Mouse (Mus musculus) stomach, postnatal 0 days (tissue): ENCODE measurements around the gene Txlng. TPM values are rescaled to one million over a fixed set of nuclear protein-coding genes. Genes with fewer than 3 reads are reported as not detected.
"Not testable (repeated sequence)": the region's sequence is repeated elsewhere in the genome, so short reads cannot be mapped to it uniquely, and the experiment has no call there.

ENCODE experiments used
- ATAC-seq: fragments of 200-750 bp; cut with Nextera tagmentation; 2 replicates; pipeline ENCODE4 v1.8.0; 2017; ENCODE audit not compliant: low FRiP score, low TSS enrichment
- DNase-seq: peaks from one replicate; pipeline ENCODE4 v3.0.0-alpha.2; 2016; ENCODE audit warnings: low spot score
- H3K27ac ChIP-seq: fragments of 300-500 bp; sonication (generic); replicated peaks from 2 replicates; pipeline ENCODE4 v1.5.1; 2014; ENCODE audit warnings: mild to moderate bottlenecking, control low read depth
- H3K27me3 ChIP-seq: fragments of 300-500 bp; sonication (generic); 2 replicates; pipeline ENCODE4 v1.6.1; 2014; ENCODE audit warnings: low read length; ENCODE audit not compliant: control insufficient read depth, insufficient read depth
- H3K36me3 ChIP-seq: fragments of 300-500 bp; sonication (generic); 2 replicates; pipeline ENCODE4 v1.6.1; 2014; ENCODE audit warnings: low read length, mixed read lengths; ENCODE audit not compliant: control insufficient read depth, insufficient read depth
- H3K4me1 ChIP-seq: fragments of 300-500 bp; sonication (generic); replicated peaks from 2 replicates; pipeline ENCODE4 v1.6.1; 2014; ENCODE audit warnings: antibody characterized with exemption; ENCODE audit not compliant: control insufficient read depth, insufficient read depth
- H3K4me2 ChIP-seq: fragments of 300-500 bp; sonication (generic); replicated peaks from 2 replicates; pipeline ENCODE4 v1.6.1; 2014; ENCODE audit warnings: low read depth, mild to moderate bottlenecking, control low read depth, moderate library complexity
- H3K4me3 ChIP-seq: fragments of 300-500 bp; sonication (generic); 2 replicates; pipeline ENCODE4 v1.5.1; 2014; ENCODE audit warnings: low read depth, low read length, control low read depth
- H3K9ac ChIP-seq: fragments of 300-500 bp; sonication (generic); 2 replicates; pipeline ENCODE4 v1.6.1; 2014; ENCODE audit warnings: mild to moderate bottlenecking, low read length, control low read depth, mixed read lengths
- H3K9me3 ChIP-seq: fragments of 300-500 bp; sonication (generic); 2 replicates; pipeline ENCODE4 v1.6.1; 2016; ENCODE audit warnings: low read length; ENCODE audit not compliant: control insufficient read depth
- CTCF ChIP-seq: IDR thresholded peaks from 2 replicates; pipeline ENCODE4 v1.5.1; 2016; ENCODE audit warnings: antibody characterized with exemption, low read depth, mild to moderate bottlenecking, moderate library complexity
- EP300 ChIP-seq: optimal IDR thresholded peaks from 2 replicates; pipeline ENCODE3; 2016; ENCODE audit warnings: antibody characterized with exemption
- WGBS: fragments of 180-500 bp; shearing (Covaris S2); extraction: QIAGEN DNeasy Blood & Tissue Kit; methylation state at CpG from one replicate; pipeline ENCODE4 v1.1.7; 2014; 5-methylcytosine and 5-hydroxymethylcytosine counted together
- polyA plus RNA-seq: library from polyadenylated mRNA; unstranded; fragments of >200 nt; fragmentation: Nextera tagmentation; extraction: Ambion mirVana; gene quantifications from 2 replicates; pipeline ENCODE4 v1.2.1, GENCODE M21; 2015

Txlng gene
- polyA plus RNA-seq, 1 experiment from 2014 or later, result 6.2 TPM

- 38% methylated on average over 5 of the region's 5 CpGs for WGBS
- H3K4me2 ChIP-seq, result peak overlapping the region; percentile 34; the same call in 1 of the 2 replicates
Measured at GRCm38 (mm10) chrX:162829741-162830140, 487 bp upstream of the Txlng start.

DNA sequence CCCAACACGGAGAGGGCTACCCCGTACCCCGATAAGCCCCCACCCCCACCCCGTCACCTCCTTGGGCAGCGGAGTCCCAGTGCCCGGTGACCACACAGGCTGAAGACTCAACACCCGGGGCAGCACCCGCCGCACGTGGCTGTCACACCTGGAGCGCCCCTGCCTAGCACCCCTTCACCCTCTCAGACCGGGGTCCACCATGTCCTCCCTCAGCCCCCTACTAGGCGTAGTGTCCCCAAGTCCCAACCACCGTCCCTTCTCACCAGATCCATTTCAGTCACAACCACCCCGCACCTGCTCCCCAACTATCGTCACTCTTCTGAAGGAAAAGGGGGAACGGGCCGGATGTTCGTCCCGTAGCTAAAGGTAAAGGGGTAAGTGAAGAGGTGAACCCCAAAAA, 471 bp downstream of the Txlng start:
- TF ChIP-seq EP300, result no peak
- no peak for TF ChIP-seq CTCF
- DNase-seq, result no peak
- H3K27me3 ChIP-seq, result no peaks in the 10 kb centered on the region
- no peaks in the 10 kb centered on the region for H3K9me3 ChIP-seq
- peak overlapping the region; percentile 77 for H3K4me2 ChIP-seq
- H3K27ac ChIP-seq, result peak overlapping the region; percentile 53; the same call in 1 of the 2 replicates
- peak; percentile 40; the same call in 1 of the 2 replicates for ATAC-seq
- peak overlapping the region; percentile 62 for H3K9ac ChIP-seq
- no peaks in the 10 kb centered on the region for H3K4me1 ChIP-seq
- WGBS, result 9% methylated on average over 19 of the region's 20 CpGs
- H3K36me3 ChIP-seq, result no peaks in the 10 kb centered on the region
- peak overlapping the region; percentile 50 for H3K4me3 ChIP-seq

More at GRCm38 (mm10) chrX:162829741-162830140, 487 bp upstream of the Txlng start:
- DNase-seq, result no peak
- peak overlapping the region; percentile 35 for H3K4me3 ChIP-seq
- no peak overlapping the region for H3K9ac ChIP-seq
- no peak overlapping the region; the same call in 1 of the 2 replicates for H3K27ac ChIP-seq
- TF ChIP-seq EP300 (no peak), CTCF (no peak)
- ATAC-seq, result no peak
- no peaks in the 10 kb centered on the region for H3K9me3 ChIP-seq
- H3K36me3 ChIP-seq, result no peaks in the 10 kb centered on the region
- no peaks in the 10 kb centered on the region for H3K27me3 ChIP-seq
- no peaks in the 10 kb centered on the region for H3K4me1 ChIP-seq

DNA sequence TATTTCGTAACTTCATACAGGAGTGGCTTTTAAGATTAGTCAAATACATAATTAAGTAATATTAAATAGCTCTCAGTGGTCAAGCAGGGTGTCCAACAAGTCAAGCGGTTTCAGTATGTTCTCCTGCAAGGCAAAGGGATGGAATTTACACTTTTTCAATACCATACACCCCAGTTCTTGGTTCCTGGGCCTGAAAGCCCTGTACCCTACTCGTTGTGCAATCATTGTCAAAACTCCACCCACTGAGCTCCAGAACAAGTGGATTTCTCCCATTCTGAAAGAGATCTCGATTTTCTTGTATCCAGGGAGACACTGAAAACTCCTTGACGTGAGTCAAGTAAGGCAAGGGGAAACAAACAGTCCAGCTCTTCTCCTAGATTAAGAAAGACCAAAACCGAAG, 1.2 kb downstream of the Txlng start:
- no peak overlapping the region for H3K9ac ChIP-seq
- peak overlapping the region; percentile 50; the same call in 1 of the 2 replicates for H3K4me3 ChIP-seq
- H3K27ac ChIP-seq, result no peak overlapping the region
- no peak for ATAC-seq
- H3K4me2 ChIP-seq, result peak overlapping the region; percentile 77
- H3K36me3 ChIP-seq, result no peaks in the 10 kb centered on the region
- H3K9me3 ChIP-seq, result no peaks in the 10 kb centered on the region
- H3K27me3 ChIP-seq, result no peaks in the 10 kb centered on the region
- no peaks in the 10 kb centered on the region for H3K4me1 ChIP-seq
- WGBS, result 35% methylated on average over 6 of the region's 6 CpGs
- TF ChIP-seq CTCF (no peak), EP300 (no peak)
- DNase-seq, result no peak

DNA sequence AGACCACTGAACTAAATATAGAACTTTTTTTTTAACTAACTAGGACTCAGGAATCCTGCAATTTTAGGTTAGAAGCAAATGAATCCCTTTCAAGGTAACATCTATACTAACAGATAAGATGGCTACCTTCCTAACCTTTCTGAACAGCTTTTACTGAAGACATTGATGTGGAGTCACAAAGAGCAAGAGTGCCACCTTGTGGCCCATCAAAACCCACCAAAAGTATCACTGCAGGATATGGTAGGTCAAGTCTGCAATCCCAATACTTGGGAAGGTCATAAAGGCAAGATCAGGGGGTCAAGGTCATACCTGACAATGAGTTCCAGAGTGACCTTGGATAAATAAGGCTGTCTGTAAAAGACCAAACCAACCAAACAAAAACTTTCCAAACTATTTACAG, 28.9 kb downstream of the Txlng start:
- no peaks in the 10 kb centered on the region for H3K4me1 ChIP-seq
- H3K9ac ChIP-seq, result no peak overlapping the region
- no peak overlapping the region for H3K27ac ChIP-seq
- H3K36me3 ChIP-seq, result no peaks in the 10 kb centered on the region
- no peak for ATAC-seq
- no peaks in the 10 kb centered on the region for H3K27me3 ChIP-seq
- H3K4me2 ChIP-seq, result no peak overlapping the region
- no peaks in the 10 kb centered on the region for H3K9me3 ChIP-seq
- H3K4me3 ChIP-seq, result no peak overlapping the region
- TF ChIP-seq CTCF (peak; percentile 76), EP300 (no peak)
- peak; percentile 19 for DNase-seq

DNA sequence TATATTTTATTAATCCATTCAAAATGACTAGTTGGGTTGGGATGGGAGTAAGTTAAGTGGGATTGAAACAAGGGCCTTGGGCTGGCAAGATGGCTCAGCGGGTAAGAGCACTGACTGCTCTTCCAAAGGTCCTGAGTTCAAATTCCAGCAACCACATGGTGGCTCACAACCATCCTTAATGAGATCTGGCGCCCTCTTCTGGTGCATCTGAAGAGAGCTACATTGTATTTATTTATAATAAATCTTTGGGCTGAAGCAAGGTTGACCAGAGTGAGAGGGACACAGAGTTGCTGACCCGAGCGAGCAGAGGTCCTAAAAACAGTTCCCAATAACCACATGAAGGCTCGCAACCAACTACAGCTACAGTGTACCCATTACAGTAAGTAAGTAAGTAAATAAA, 37.9 kb downstream of the Txlng start:
- not testable (repeated sequence) for H3K9me3 ChIP-seq, DNase-seq, H3K4me2 ChIP-seq, H3K27ac ChIP-seq, H3K4me1 ChIP-seq, H3K9ac ChIP-seq, H3K36me3 ChIP-seq, H3K27me3 ChIP-seq, H3K4me3 ChIP-seq, ATAC-seq
- 82% methylated on average over 5 of the region's 5 CpGs for WGBS
- TF ChIP-seq CTCF, result peak; percentile 42

DNA sequence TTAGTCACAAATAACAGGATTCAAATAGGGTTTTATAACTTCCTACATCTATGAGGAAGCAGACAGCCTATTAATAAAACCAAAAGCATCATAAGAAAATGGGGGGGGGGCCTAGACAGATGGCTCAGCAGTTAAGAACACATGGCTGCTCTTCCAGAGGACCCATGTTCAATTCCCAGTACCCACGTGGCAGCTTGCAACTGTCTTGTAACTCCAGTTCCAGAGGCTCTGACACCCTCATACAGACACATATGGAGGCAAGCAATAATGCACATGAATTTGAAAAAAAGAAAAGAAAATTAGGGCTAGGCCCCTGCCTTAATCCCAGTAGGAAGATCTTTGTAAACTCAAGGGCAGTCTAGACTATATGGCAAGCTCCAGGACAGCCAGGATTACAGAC, 40.9 kb downstream of the Txlng start:
- TF ChIP-seq CTCF (no peak), EP300 (no peak)
- WGBS, result 82% methylated on average over 1 of the region's 1 CpGs

More for the DNA sequence above, 40.9 kb downstream of the Txlng start:
- Histone ChIP-seq H3K4me2 (no peak overlapping the region), H3K36me3 (no peaks in the 10 kb centered on the region; the same call in 1 of the 2 replicates), H3K4me1 (no peaks in the 10 kb centered on the region), H3K9ac (no peak overlapping the region), H3K27ac (no peak overlapping the region), H3K27me3 (no peaks in the 10 kb centered on the region), H3K9me3 (no peaks in the 10 kb centered on the region), H3K4me3 (no peak overlapping the region)
- ATAC-seq (no peak), DNase-seq (no peak)
